Mouse (Mus musculus): ENCODE results near the gene Maco1.

- TF ChIP-seq CTCF (IDR thresholded peaks at IDR 0.05; ENCODE audit: extremely low read depth, insufficient read length, insufficient replicate concordance, low read depth, low read length) = no peak
- no peak for TF ChIP-seq POLR2A (IDR thresholded peaks at IDR 0.05; ENCODE audit: low read depth, low read length)
Measured at GRCm38 (mm10) chr4:134768226-134768888, 84.8 kb downstream of the Maco1 start.
